Mouse (Mus musculus) kidney, postnatal 14 days (tissue): ENCODE data around the gene Akap11.

ENCODE experiments used
- DNase-seq: peaks from one replicate; pipeline ENCODE4 v3.0.0; 2022; ENCODE audit warnings: mixed read lengths

Akap11 gene

GRCm38 (mm10) chr14:78526907-78527306 is 9.7 kb downstream of the Akap11 start:
- DNase-seq = no peak

GRCm38 (mm10) chr14:78526475-78526874 is 10.1 kb downstream of the Akap11 start:
- DNase-seq = no peak

- DNase-seq = no peak
These were observed 10.8 kb downstream of the Akap11 start for GRCm38 (mm10) chr14:78525611-78526457.

- no peak for DNase-seq
These were observed 11.5 kb downstream of the Akap11 start for GRCm38 (mm10) chr14:78525059-78525458.

GRCm38 (mm10) chr14:78510713-78511112 is 25.9 kb downstream of the Akap11 start:
- no peak for DNase-seq

GRCm38 (mm10) chr14:78509791-78510190 is 26.8 kb downstream of the Akap11 start:
- no peak for DNase-seq

- DNase-seq = no peak
These were observed 36.0 kb downstream of the Akap11 start for GRCm38 (mm10) chr14:78500578-78500977.

GRCm38 (mm10) chr14:78496691-78497090 is 39.9 kb downstream of the Akap11 start:
- no peak for DNase-seq

- DNase-seq = no peak
These were observed 41.4 kb downstream of the Akap11 start for GRCm38 (mm10) chr14:78495241-78495640.

- DNase-seq = no peak
These were observed 44.0 kb downstream of the Akap11 start for GRCm38 (mm10) chr14:78492602-78493001.

- DNase-seq = no peak
These were observed 45.2 kb downstream of the Akap11 start for GRCm38 (mm10) chr14:78491432-78491831.

GRCm38 (mm10) chr14:78482385-78483231 is 54.0 kb downstream of the Akap11 start:
- peak; percentile 59 for DNase-seq

- no peak for DNase-seq
These were observed 62.5 kb downstream of the Akap11 start for GRCm38 (mm10) chr14:78474058-78474457.

- no peak for DNase-seq
These were observed 65.9 kb downstream of the Akap11 start for GRCm38 (mm10) chr14:78470714-78471113.

GRCm38 (mm10) chr14:78468991-78469390 is 67.6 kb downstream of the Akap11 start:
- DNase-seq = peak; percentile 28

- no peak for DNase-seq
These were observed 68.6 kb downstream of the Akap11 start for GRCm38 (mm10) chr14:78467994-78468393.

GRCm38 (mm10) chr14:78464353-78464752 is 72.3 kb downstream of the Akap11 start:
- DNase-seq = no peak

- no peak for DNase-seq
These were observed 77.5 kb downstream of the Akap11 start for GRCm38 (mm10) chr14:78459121-78459520.

GRCm38 (mm10) chr14:78458705-78459104 is 77.9 kb downstream of the Akap11 start:
- no peak for DNase-seq

GRCm38 (mm10) chr14:78454970-78455369 is 81.6 kb downstream of the Akap11 start:
- DNase-seq = no peak

- DNase-seq = no peak
These were observed 87.7 kb downstream of the Akap11 start for GRCm38 (mm10) chr14:78448807-78449406.

- DNase-seq = no peak
These were observed 88.6 kb downstream of the Akap11 start for GRCm38 (mm10) chr14:78448017-78448416.

GRCm38 (mm10) chr14:78447542-78447941 is 89.1 kb downstream of the Akap11 start:
- DNase-seq = no peak
